Mouse (Mus musculus) ES-Bruce4 (cell line): ENCODE data around the gene Fbxl17. TPM values are rescaled to one million over a fixed set of nuclear protein-coding genes. Genes with fewer than 3 reads are reported as not detected.

Source experiments
- H3K27ac ChIP-seq: 2 replicates; pipeline ENCODE4 v1.5.1; 2012; ENCODE audit warnings: low read length, inconsistent platforms; ENCODE audit not compliant: insufficient read depth
- H3K27me3 ChIP-seq: 2 replicates; pipeline ENCODE4 v1.6.1; 2012; ENCODE audit warnings: mild to moderate bottlenecking, low read length, inconsistent platforms; ENCODE audit not compliant: control insufficient read depth, poor library complexity, insufficient read depth, severe bottlenecking
- H3K36me3 ChIP-seq: 2 replicates; pipeline ENCODE4 v1.6.1; 2012; ENCODE audit warnings: inconsistent platforms, mild to moderate bottlenecking, low read length, moderate library complexity; ENCODE audit not compliant: control insufficient read depth, poor library complexity, insufficient read depth, severe bottlenecking
- H3K4me1 ChIP-seq: one replicate; pipeline ENCODE4 v1.8.1; 2011; ENCODE audit warnings: low read length; ENCODE audit not compliant: control insufficient read depth, insufficient read depth
- H3K4me3 ChIP-seq: 2 replicates; pipeline ENCODE4 v1.5.1; 2011; ENCODE audit warnings: low read depth, mild to moderate bottlenecking, low read length
- H3K9ac ChIP-seq: 2 replicates; pipeline ENCODE4 v1.6.1; 2012; ENCODE audit warnings: low read depth, mild to moderate bottlenecking, inconsistent platforms; ENCODE audit not compliant: poor library complexity, severe bottlenecking
- H3K9me3 ChIP-seq: replicated peaks from 2 replicates; pipeline ENCODE4 v1.6.1; 2012; ENCODE audit warnings: mild to moderate bottlenecking, low read length, inconsistent platforms; ENCODE audit not compliant: control insufficient read depth, poor library complexity, insufficient read depth, severe bottlenecking
- CTCF ChIP-seq: IDR thresholded peaks from one replicate; pipeline ENCODE4 v1.8.1; 2011; ENCODE audit warnings: low read depth, low read length
- EP300 ChIP-seq: IDR thresholded peaks from 2 replicates; pipeline ENCODE4 v1.6.1; 2011; ENCODE audit warnings: low read depth, low read length; ENCODE audit not compliant: insufficient read depth
- POLR2A ChIP-seq: IDR thresholded peaks from one replicate; pipeline ENCODE4 v1.8.1; 2011; ENCODE audit warnings: low read length; ENCODE audit not compliant: insufficient read depth
- polyA plus RNA-seq: library from polyadenylated mRNA; stranded (reverse); fragments of >200 nt; gene quantifications from 2 replicates; pipeline ENCODE4 v1.2.4, GENCODE M21; 2011; ENCODE audit warnings: low read depth; ENCODE audit not compliant: missing spikeins, insufficient read depth, insufficient read length

Gene Fbxl17
- polyA plus RNA-seq, 1 experiment: 11.7 TPM

GRCm38 (mm10) chr17:63037562-63037961 lies 462.3 kb downstream of the Fbxl17 start:
- H3K4me1 ChIP-seq: no peaks in the 10 kb centered on the region
- TF ChIP-seq POLR2A: no peak
- TF ChIP-seq EP300: no peak
- TF ChIP-seq CTCF: no peak
- H3K27ac ChIP-seq: no peak overlapping the region
- no peaks in the 10 kb centered on the region for H3K27me3 ChIP-seq
- no peak overlapping the region for H3K9ac ChIP-seq
- peaks cover 5% of the 10 kb centered on the region; the same call in 1 of the 2 replicates for H3K9me3 ChIP-seq
- no peaks in the 10 kb centered on the region for H3K36me3 ChIP-seq
- no peak overlapping the region for H3K4me3 ChIP-seq

GRCm38 (mm10) chr17:63033141-63033540 lies 466.7 kb downstream of the Fbxl17 start:
- no peaks in the 10 kb centered on the region for H3K36me3 ChIP-seq
- TF ChIP-seq EP300 (no peak), POLR2A (no peak), CTCF (no peak)
- H3K4me3 ChIP-seq: no peak overlapping the region
- no peaks in the 10 kb centered on the region for H3K4me1 ChIP-seq
- no peaks in the 10 kb centered on the region for H3K9me3 ChIP-seq
- H3K27ac ChIP-seq: no peak overlapping the region
- H3K9ac ChIP-seq: no peak overlapping the region
- no peaks in the 10 kb centered on the region for H3K27me3 ChIP-seq

DNA sequence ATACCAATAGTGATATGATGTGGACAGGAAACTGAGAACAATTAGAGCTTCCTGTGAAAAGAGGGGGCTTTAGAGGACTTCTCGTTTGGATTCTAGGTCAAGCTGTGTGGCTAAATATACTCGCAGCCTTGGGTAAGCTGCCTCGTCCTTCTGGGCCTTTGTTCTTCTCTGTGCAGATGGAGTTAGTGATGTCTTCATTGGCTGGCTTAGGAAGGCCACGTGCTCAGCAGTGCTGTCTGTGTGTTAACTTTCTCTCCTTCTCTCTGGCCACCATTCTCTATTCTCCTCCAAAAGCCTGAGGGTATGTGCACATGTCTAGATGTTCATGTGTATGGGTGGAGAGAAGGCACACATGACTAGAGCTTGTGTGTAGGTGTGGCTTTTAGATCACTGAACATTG lies 470.7 kb downstream of the Fbxl17 start:
- Histone ChIP-seq H3K9me3 (no peaks in the 10 kb centered on the region), H3K27me3 (no peaks in the 10 kb centered on the region), H3K4me3 (no peak overlapping the region), H3K9ac (no peak overlapping the region), H3K27ac (no peak overlapping the region), H3K4me1 (no peaks in the 10 kb centered on the region), H3K36me3 (no peaks in the 10 kb centered on the region)
- TF ChIP-seq POLR2A (no peak), EP300 (no peak), CTCF (no peak)

DNA sequence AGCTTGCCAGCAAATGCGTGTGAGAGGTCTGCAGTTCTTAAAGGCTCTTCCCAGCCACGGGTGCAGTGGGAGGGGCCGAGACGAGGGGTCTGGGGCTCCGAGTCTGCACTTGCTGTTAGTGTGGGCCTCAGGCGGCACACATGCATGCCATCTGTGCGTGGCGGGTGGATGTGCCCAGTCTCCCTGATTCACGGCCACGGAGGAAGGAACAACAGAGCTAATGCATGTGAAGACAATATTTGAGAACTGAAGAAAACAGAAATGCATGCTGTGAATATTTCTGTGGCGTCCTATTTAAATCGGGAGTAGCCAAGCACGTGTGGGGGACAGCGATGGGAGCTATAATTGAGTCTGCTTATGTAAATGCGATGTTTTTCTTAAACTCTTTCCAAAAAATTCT lies 474.6 kb downstream of the Fbxl17 start:
- Histone ChIP-seq H3K36me3 (no peaks in the 10 kb centered on the region), H3K27me3 (no peaks in the 10 kb centered on the region), H3K9me3 (no peaks in the 10 kb centered on the region), H3K27ac (no peak overlapping the region), H3K9ac (no peak overlapping the region), H3K4me3 (no peak overlapping the region), H3K4me1 (no peaks in the 10 kb centered on the region)
- TF ChIP-seq EP300 (no peak), POLR2A (no peak), CTCF (no peak)

- TF ChIP-seq EP300 (no peak), CTCF (no peak), POLR2A (no peak)
- Histone ChIP-seq H3K36me3 (no peaks in the 10 kb centered on the region), H3K4me3 (no peak overlapping the region), H3K27ac (no peak overlapping the region), H3K4me1 (no peaks in the 10 kb centered on the region), H3K9ac (no peak overlapping the region), H3K9me3 (no peaks in the 10 kb centered on the region), H3K27me3 (no peaks in the 10 kb centered on the region; the same call in 1 of the 2 replicates)
Measured at GRCm38 (mm10) chr17:63017605-63018167, 482.1 kb downstream of the Fbxl17 start.

- Histone ChIP-seq H3K36me3 (no peaks in the 10 kb centered on the region), H3K9ac (no peak overlapping the region), H3K4me3 (no peak overlapping the region), H3K4me1 (no peaks in the 10 kb centered on the region), H3K9me3 (no peaks in the 10 kb centered on the region), H3K27ac (no peak overlapping the region), H3K27me3 (no peaks in the 10 kb centered on the region; the same call in 1 of the 2 replicates)
- no peak for TF ChIP-seq CTCF
Measured at GRCm38 (mm10) chr17:63012571-63012923, 487.3 kb downstream of the Fbxl17 start.
